Mouse (Mus musculus): ENCODE measurements around the gene Esr1. TPM values are rescaled to one million over a fixed set of nuclear protein-coding genes. Genes with fewer than 3 reads are reported as not detected.
"Not testable (repeated sequence)": the region's sequence is repeated elsewhere in the genome, so short reads cannot be mapped to it uniquely, and the experiment has no call there.

Esr1 gene
- polyA plus RNA-seq, 1 experiment from 2014 or later, result 0.47 TPM

DNA sequence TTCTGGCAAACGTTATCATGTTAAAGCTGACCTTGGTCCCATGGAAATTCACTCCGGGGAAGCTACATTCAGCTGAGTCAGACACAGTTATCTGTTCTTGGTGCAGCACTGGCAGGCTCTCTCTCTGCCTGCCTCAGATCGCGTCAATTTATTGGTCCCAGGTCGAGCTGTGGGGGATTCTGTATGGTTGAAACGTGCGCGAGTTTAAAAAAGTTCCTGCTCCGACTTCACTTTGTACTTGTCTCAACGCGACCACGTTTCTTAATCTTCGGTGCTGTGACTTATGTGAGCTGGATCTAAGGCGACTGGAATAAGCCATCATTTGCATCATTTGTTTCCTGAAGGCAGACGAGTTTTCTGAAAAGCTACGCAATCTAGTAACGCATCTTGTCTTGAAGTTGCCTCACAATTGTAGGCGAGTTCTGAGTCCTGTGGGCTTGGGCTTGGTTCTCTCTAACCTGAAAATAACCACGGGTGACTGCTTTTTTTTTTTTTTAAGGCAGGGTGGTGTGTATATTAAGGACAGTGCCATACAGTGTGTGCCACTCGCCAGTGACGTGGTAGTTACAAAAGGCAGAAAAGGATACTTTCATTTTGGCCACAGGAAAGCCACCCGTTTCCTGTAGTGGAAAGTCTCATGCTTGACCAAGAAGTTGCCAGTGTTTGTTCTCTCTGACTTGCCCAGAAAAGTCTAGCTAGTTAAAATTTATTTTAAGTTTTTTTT is 1.1 kb downstream of the Esr1 start:
- Histone ChIP-seq H3K4me1 (ENCODE audit: control insufficient read depth, low read depth, low read length) (no peaks in the 10 kb centered on the region; the same call in 1 of the 2 replicates), H3K4me2 (ENCODE audit: low read depth, low read length) (peak overlapping the region; percentile 36), H3K27me3 (ENCODE audit: control insufficient read depth, insufficient read depth, low read depth, low read length) (no peaks in the 10 kb centered on the region), H3K9ac (ENCODE audit: low read depth, low read length) (peak overlapping the region; percentile 1), H3K4me3 (ENCODE audit: low read depth, low read length) (peak overlapping the region; percentile 47), H3K9me3 (replicated peaks; ENCODE audit: control insufficient read depth, low read length) (no peaks in the 10 kb centered on the region), H3K36me3 (ENCODE audit: control insufficient read depth, insufficient read depth) (no peaks in the 10 kb centered on the region), H3K27ac (ENCODE audit: low read length) (no peak overlapping the region)
- no peak for ATAC-seq (ENCODE audit: low read depth)
- WGBS (ENCODE audit: insufficient replicate concordance), result 21% methylated on average over 22 of the region's 22 CpGs

DNA sequence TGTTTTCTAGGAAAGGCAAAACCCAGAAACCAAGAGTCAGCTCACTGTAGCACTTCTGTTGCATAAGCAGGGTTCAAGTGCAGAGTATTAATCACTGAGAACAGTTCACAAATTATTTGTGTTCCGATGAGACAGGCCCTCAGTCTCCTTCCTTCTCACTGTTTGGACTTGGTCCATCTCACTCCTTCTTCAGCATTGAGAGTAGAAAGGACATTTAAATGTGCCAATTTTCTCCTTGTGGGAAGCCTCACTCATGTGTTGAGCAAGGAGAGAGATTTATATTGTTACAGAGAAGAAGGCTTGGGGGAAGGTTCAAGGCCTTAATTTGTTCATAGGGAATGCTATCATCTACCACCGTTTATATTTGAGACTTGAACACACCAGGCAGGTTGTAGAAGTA is 6.6 kb downstream of the Esr1 start:
- H3K4me1 ChIP-seq (ENCODE audit: control insufficient read depth, low read depth, low read length), result no peaks in the 10 kb centered on the region
- 52% methylated on average over 2 of the region's 2 CpGs for WGBS (ENCODE audit: insufficient replicate concordance)
- no peaks in the 10 kb centered on the region for H3K36me3 ChIP-seq (ENCODE audit: control insufficient read depth, insufficient read depth)
- H3K27ac ChIP-seq (ENCODE audit: low read length), result no peak overlapping the region
- ATAC-seq (ENCODE audit: low read depth), result no peak
- no peaks in the 10 kb centered on the region for H3K27me3 ChIP-seq (ENCODE audit: control insufficient read depth, insufficient read depth, low read depth, low read length)
- H3K9ac ChIP-seq (ENCODE audit: low read depth, low read length), result no peak overlapping the region
- no peak overlapping the region for H3K4me2 ChIP-seq (ENCODE audit: low read depth, low read length)
- H3K4me3 ChIP-seq (ENCODE audit: low read depth, low read length), result no peak overlapping the region
- no peaks in the 10 kb centered on the region for H3K9me3 ChIP-seq (replicated peaks; ENCODE audit: control insufficient read depth, low read length)

DNA sequence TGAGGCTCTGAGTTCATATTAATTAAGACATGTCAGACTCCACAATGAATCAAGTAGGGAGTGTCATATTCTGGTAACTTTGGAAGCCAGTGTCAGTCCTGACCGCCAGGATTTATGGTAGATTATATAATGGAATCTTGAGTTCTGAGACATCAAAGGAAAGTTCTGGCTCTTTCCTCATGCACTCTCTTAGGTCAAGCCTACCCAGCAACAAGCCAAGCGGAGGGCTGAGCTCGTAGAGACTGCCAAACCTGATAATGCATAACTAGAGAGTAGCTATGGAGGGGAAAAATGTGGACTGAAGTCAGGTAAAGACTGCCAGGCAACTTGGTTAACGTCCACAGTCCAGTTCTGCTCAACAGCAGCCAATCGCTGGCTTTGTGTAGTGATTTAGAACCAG is 7.3 kb downstream of the Esr1 start:
- WGBS (ENCODE audit: insufficient replicate concordance), result 57% methylated on average over 5 of the region's 5 CpGs
- Histone ChIP-seq H3K4me2 (ENCODE audit: low read depth, low read length) (no peak overlapping the region), H3K4me3 (ENCODE audit: low read depth, low read length) (no peak overlapping the region), H3K9me3 (replicated peaks; ENCODE audit: control insufficient read depth, low read length) (no peaks in the 10 kb centered on the region), H3K27ac (ENCODE audit: low read length) (no peak overlapping the region), H3K27me3 (ENCODE audit: control insufficient read depth, insufficient read depth, low read depth, low read length) (no peaks in the 10 kb centered on the region), H3K9ac (ENCODE audit: low read depth, low read length) (no peak overlapping the region), H3K4me1 (ENCODE audit: control insufficient read depth, low read depth, low read length) (no peaks in the 10 kb centered on the region), H3K36me3 (ENCODE audit: control insufficient read depth, insufficient read depth) (no peaks in the 10 kb centered on the region)
- ATAC-seq (ENCODE audit: low read depth), result no peak

DNA sequence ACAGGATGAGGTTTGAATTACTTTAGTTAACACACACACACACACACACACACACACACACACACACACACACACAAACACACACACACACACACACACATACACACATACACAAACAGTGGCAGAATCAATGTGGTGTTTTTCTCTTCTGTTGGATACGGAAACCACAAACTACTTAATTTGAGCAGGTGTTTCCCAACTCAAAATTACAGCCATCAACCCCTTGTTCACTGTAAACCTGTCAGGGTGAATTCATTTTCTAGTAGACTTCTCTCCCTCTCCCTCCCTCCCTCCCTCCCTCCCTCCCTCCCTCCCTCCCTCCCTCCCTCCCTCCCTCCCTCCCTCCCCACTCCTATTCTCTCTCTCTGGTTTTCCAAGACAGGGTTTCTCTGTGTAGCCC is 8.0 kb downstream of the Esr1 start:
- not testable (repeated sequence) for H3K9me3 ChIP-seq (replicated peaks; ENCODE audit: control insufficient read depth, low read length); ATAC-seq (ENCODE audit: low read depth); H3K27ac ChIP-seq (ENCODE audit: low read length); H3K27me3 ChIP-seq (ENCODE audit: control insufficient read depth, insufficient read depth, low read depth, low read length); H3K36me3 ChIP-seq (ENCODE audit: control insufficient read depth, insufficient read depth); H3K4me1 ChIP-seq (ENCODE audit: control insufficient read depth, low read depth, low read length); H3K4me3 ChIP-seq (ENCODE audit: low read depth, low read length); H3K4me2 ChIP-seq (ENCODE audit: low read depth, low read length); H3K9ac ChIP-seq (ENCODE audit: low read depth, low read length)
- WGBS (ENCODE audit: insufficient replicate concordance), result 56% methylated on average over 1 of the region's 1 CpGs

DNA sequence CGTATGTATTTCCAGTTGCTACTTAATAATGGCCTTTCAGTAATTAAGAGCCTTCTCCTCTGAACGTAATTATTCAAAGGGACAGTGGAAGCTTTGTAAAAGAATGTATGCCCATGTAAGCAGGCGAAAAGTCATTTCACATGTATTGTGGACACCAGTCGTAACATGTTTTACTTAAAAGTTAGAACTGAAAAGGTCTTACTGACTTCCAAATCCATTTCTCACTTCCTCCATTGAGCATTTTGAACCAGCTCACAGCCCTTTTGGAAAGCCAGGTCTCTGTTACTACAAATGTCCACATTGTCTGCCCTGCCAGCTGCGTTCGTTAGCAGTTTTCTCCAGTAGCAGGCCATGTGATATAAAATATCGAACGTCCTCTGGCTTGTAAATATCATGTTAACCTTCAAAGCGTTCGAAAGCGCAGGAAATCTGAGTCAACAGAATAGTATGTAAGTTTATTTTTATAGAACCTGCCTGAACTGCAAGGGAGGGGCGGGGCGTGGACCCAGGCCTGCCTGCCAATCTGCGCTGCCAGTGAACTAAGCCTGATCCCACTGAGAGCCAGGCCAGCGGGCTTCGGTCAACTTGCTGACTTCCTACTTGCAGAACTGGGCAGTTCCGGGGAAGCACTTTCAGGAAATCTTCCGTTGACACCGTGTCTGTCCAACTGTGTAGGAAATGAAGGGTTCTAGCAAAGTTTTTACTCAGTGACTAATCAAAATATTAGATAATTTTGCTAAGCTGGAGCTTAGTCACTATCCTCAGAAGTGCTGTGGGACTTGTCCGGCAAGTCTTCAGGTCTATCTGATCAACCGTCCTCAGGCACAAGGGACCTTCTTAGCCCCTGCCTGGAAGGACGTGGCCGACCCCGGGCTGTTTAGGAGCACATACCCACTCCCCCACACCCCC is 9.5 kb downstream of the Esr1 start:
- H3K27me3 ChIP-seq (ENCODE audit: control insufficient read depth, insufficient read depth, low read depth, low read length), result no peaks in the 10 kb centered on the region
- 66% methylated on average over 24 of the region's 24 CpGs for WGBS (ENCODE audit: insufficient replicate concordance)
- no peak for ATAC-seq (ENCODE audit: low read depth)
- H3K27ac ChIP-seq (ENCODE audit: low read length), result no peak overlapping the region
- no peak overlapping the region for H3K4me3 ChIP-seq (ENCODE audit: low read depth, low read length)
- H3K4me2 ChIP-seq (ENCODE audit: low read depth, low read length), result no peak overlapping the region
- H3K36me3 ChIP-seq (ENCODE audit: control insufficient read depth, insufficient read depth), result no peaks in the 10 kb centered on the region
- H3K9ac ChIP-seq (ENCODE audit: low read depth, low read length), result no peak overlapping the region
- no peaks in the 10 kb centered on the region for H3K9me3 ChIP-seq (replicated peaks; ENCODE audit: control insufficient read depth, low read length)
- no peaks in the 10 kb centered on the region; the same call in 1 of the 2 replicates for H3K4me1 ChIP-seq (ENCODE audit: control insufficient read depth, low read depth, low read length)

DNA sequence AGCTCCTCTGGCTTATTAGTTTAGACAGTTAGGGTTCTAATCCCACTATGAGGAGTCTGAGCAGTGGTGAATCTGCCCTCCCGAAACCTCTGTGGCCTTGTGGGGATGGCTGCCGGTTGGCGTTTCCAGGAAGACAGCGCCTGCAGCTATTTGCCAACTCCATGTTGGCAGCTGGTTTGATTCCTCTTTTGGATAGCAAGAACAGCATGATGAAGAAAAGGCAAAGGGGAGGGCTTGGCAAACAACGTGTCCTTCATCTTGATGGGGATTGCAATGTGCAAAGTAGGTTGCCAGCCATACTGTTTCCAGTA is 10.1 kb downstream of the Esr1 start:
- Histone ChIP-seq H3K27ac (ENCODE audit: low read length) (no peak overlapping the region), H3K4me3 (ENCODE audit: low read depth, low read length) (no peak overlapping the region), H3K9me3 (replicated peaks; ENCODE audit: control insufficient read depth, low read length) (no peaks in the 10 kb centered on the region), H3K36me3 (ENCODE audit: control insufficient read depth, insufficient read depth) (no peaks in the 10 kb centered on the region), H3K27me3 (ENCODE audit: control insufficient read depth, insufficient read depth, low read depth, low read length) (no peaks in the 10 kb centered on the region), H3K4me1 (ENCODE audit: control insufficient read depth, low read depth, low read length) (no peaks in the 10 kb centered on the region; the same call in 1 of the 2 replicates), H3K4me2 (ENCODE audit: low read depth, low read length) (no peak overlapping the region), H3K9ac (ENCODE audit: low read depth, low read length) (no peak overlapping the region)
- ATAC-seq (ENCODE audit: low read depth), result no peak
- 69% methylated on average over 5 of the region's 5 CpGs for WGBS (ENCODE audit: insufficient replicate concordance)

DNA sequence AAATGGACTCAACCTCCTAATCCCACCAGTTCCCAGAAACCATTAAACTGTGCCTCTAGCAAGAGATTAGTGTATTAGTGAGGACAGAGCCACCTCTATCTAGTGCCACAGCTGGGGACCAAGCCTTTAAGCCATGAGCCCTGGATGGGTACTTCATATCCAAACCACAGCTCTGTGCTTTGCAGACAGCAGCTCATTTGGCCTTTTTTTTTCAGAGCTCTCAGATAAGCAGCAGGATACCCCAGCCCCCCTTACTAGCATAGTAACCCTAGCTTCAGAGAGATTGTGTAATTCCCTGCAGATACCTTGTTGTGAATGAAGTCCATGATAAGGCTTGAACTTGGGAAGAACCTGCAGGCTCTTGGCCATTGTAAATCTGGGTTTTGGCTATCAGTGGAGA is 11.9 kb downstream of the Esr1 start:
- Histone ChIP-seq H3K4me1 (ENCODE audit: control insufficient read depth, low read depth, low read length) (no peaks in the 10 kb centered on the region; the same call in 1 of the 2 replicates), H3K4me2 (ENCODE audit: low read depth, low read length) (no peak overlapping the region), H3K9ac (ENCODE audit: low read depth, low read length) (no peak overlapping the region), H3K27ac (ENCODE audit: low read length) (no peak overlapping the region), H3K36me3 (ENCODE audit: control insufficient read depth, insufficient read depth) (no peaks in the 10 kb centered on the region), H3K4me3 (ENCODE audit: low read depth, low read length) (no peak overlapping the region), H3K27me3 (ENCODE audit: control insufficient read depth, insufficient read depth, low read depth, low read length) (no peaks in the 10 kb centered on the region), H3K9me3 (replicated peaks; ENCODE audit: control insufficient read depth, low read length) (no peaks in the 10 kb centered on the region)
- ATAC-seq (ENCODE audit: low read depth), result no peak

DNA sequence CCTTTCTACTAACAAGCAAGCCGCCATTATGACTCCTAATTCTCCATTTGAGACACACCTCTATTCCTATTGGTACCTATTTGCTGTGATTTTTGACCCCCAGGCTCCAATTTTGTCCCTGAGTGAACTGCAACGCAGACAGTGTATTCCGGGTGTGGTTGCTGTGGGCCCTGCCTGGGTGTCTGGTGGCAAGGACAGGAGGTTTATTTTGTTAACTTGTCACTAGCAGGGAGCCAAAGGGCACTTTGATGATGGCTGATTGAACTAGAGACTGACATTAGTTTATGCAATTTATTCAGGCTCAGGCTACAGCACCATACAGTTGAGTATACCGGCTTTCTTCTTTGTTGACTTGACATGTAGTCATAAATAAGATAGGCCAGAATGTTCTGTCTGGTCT is 13.2 kb downstream of the Esr1 start:
- 71% methylated on average over 4 of the region's 4 CpGs for WGBS (ENCODE audit: insufficient replicate concordance)
- H3K27me3 ChIP-seq (ENCODE audit: control insufficient read depth, insufficient read depth, low read depth, low read length), result no peaks in the 10 kb centered on the region
- no peak overlapping the region for H3K4me3 ChIP-seq (ENCODE audit: low read depth, low read length)
- H3K36me3 ChIP-seq (ENCODE audit: control insufficient read depth, insufficient read depth), result no peaks in the 10 kb centered on the region
- no peaks in the 10 kb centered on the region for H3K9me3 ChIP-seq (replicated peaks; ENCODE audit: control insufficient read depth, low read length)
- peak; percentile 27; the same call in 1 of the 2 replicates for ATAC-seq (ENCODE audit: low read depth)
- H3K9ac ChIP-seq (ENCODE audit: low read depth, low read length), result no peak overlapping the region
- H3K4me1 ChIP-seq (ENCODE audit: control insufficient read depth, low read depth, low read length), result no peaks in the 10 kb centered on the region; the same call in 1 of the 2 replicates
- H3K27ac ChIP-seq (ENCODE audit: low read length), result no peak overlapping the region
- no peak overlapping the region for H3K4me2 ChIP-seq (ENCODE audit: low read depth, low read length)

DNA sequence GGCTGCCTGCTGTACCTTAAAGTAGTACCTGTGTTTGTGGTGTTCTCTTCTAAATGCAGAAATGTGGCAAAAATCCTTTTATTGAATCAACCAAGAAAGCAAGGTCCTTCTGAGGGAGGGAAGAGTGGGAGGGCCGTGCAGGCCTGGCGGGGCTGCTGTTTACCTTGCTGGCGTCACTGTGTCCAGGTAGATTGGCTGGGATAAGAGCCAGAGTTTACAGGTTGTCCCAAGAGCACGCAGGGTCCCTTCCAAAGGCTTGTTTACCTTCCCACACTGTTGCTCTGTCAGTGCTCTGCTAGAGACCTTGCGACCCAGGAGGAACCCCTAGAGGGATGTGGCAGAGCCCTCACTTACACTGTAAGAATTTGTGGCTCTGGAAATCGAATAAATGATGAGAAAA is 13.9 kb downstream of the Esr1 start:
- peak; percentile 93 for ATAC-seq (ENCODE audit: low read depth)
- WGBS (ENCODE audit: insufficient replicate concordance), result 41% methylated on average over 6 of the region's 6 CpGs

More for the DNA sequence above, 13.9 kb downstream of the Esr1 start:
- Histone ChIP-seq H3K4me1 (ENCODE audit: control insufficient read depth, low read depth, low read length) (no peaks in the 10 kb centered on the region; the same call in 1 of the 2 replicates), H3K36me3 (ENCODE audit: control insufficient read depth, insufficient read depth) (no peaks in the 10 kb centered on the region), H3K9me3 (replicated peaks; ENCODE audit: control insufficient read depth, low read length) (no peaks in the 10 kb centered on the region), H3K27me3 (ENCODE audit: control insufficient read depth, insufficient read depth, low read depth, low read length) (no peaks in the 10 kb centered on the region), H3K4me3 (ENCODE audit: low read depth, low read length) (no peak overlapping the region), H3K27ac (ENCODE audit: low read length) (no peak overlapping the region), H3K9ac (ENCODE audit: low read depth, low read length) (no peak overlapping the region), H3K4me2 (ENCODE audit: low read depth, low read length) (no peak overlapping the region)
